Mouse (Mus musculus): ENCODE results near the gene Paqr8.

GRCm38 (mm10) chr1:20969642-20970041 lies 79.2 kb downstream of the Paqr8 start:
- no peak for TF ChIP-seq POLR2A (IDR thresholded peaks at IDR 0.05; ENCODE audit: borderline replicate concordance, control insufficient read depth, low read depth, low read length)
- no peak for TF ChIP-seq CTCF (IDR thresholded peaks at IDR 0.05; ENCODE audit: control insufficient read depth, insufficient read depth, low read length)

Data from bone marrow, adult 2 months (tissue).